Mouse (Mus musculus) E14TG2a.4 (cell line): ENCODE results near the gene Brinp3.

Source experiments
- CTCF ChIP-seq: conservative IDR thresholded peaks from 2 replicates; pipeline ENCODE4 v1.5.1; 2014; ENCODE audit warnings: low read length
- NANOG ChIP-seq: IDR thresholded peaks from 2 replicates; pipeline ENCODE4 v1.6.1; 2014; ENCODE audit warnings: borderline replicate concordance, low read length, mixed read lengths

- TF ChIP-seq CTCF (no peak), NANOG (no peak)
Measured at GRCm38 (mm10) chr1:146751066-146751465, 256.5 kb downstream of the Brinp3 start.
